ENCODE assay signal across 8 mouse cellular contexts in genomic region chr8:120633665-120634271, GRCm38 (mm10). TPM values are rescaled to one million over a fixed set of nuclear protein-coding genes. Genes with fewer than 3 reads are reported as not detected.
DNase-seq lines count a peak whose midpoint lies in the region; ATAC-seq lines count a peak whose summit lies in the region.

No protein-coding gene starts in this region.

- peaks cover 7% of the 10 kb centered on the region for H3K9me3 ChIP-seq in erythroblast, embryonic 14.5 days (ENCODE audit: control insufficient read depth, low read length)
- H3K9me3 ChIP-seq in embryonic facial prominence, embryonic 12.5 days = peaks cover 6% of the 10 kb centered on the region; the same call in 1 of the 2 replicates
- H3K9me3 ChIP-seq in midbrain, embryonic 10.5 days (replicated peaks) = peaks cover 8% of the 10 kb centered on the region; the same call in 1 of the 2 replicates

- peak overlapping the region; percentile 96 for H3K4me2 ChIP-seq in embryonic facial prominence, embryonic 12.5 days (replicated peaks)

- peak; percentile 12 for DNase-seq in CD4-positive helper T cell, adult 2 months (ENCODE audit: low read depth, low spot score)
- DNase-seq in induced T-regulatory cell, adult 2 months (ENCODE audit: low read depth) = peak; percentile 35
- peak; percentile 45 for DNase-seq in midbrain, embryonic 10.5 days (ENCODE audit: low spot score)
- DNase-seq in frontal cortex, postnatal 36 days (ENCODE audit: low spot score in 2 of 2) = no peak
- no peak for DNase-seq in frontal cortex, postnatal 25 days (ENCODE audit: low spot score in 2 of 2)

- H3K27me3 ChIP-seq in erythroblast, embryonic 14.5 days (ENCODE audit: control insufficient read depth) = peaks cover 61% of the 10 kb centered on the region
- H3K27me3 ChIP-seq in embryonic facial prominence, embryonic 12.5 days = peaks cover 25% of the 10 kb centered on the region
- peaks cover 83% of the 10 kb centered on the region for H3K27me3 ChIP-seq in midbrain, embryonic 10.5 days (ENCODE audit: low read depth, poor library complexity, severe bottlenecking)

- H3K27ac ChIP-seq in embryonic facial prominence, embryonic 12.5 days = no peak overlapping the region
- H3K27ac ChIP-seq in midbrain, embryonic 10.5 days (replicated peaks) = peak overlapping the region; percentile 77

- WGBS in embryonic facial prominence, embryonic 12.5 days = under 1% methylated on average over 44 of the region's 44 CpGs
- under 1% methylated on average over 44 of the region's 44 CpGs for WGBS in midbrain, embryonic 10.5 days

- no peaks in the 10 kb centered on the region for H3K36me3 ChIP-seq in erythroblast, embryonic 14.5 days (ENCODE audit: control insufficient read depth)
- no peaks in the 10 kb centered on the region for H3K36me3 ChIP-seq in embryonic facial prominence, embryonic 12.5 days
- H3K36me3 ChIP-seq in midbrain, embryonic 10.5 days = no peaks in the 10 kb centered on the region

- peak overlapping the region; percentile 67 for H3K9ac ChIP-seq in embryonic facial prominence, embryonic 12.5 days

- ATAC-seq in erythroblast, adult 5-6 weeks (replicated peaks; ENCODE audit: low FRiP score, poor library complexity, severe bottlenecking) = no peak
- 0 out of 2 replicates have a peak, but pooled peaks have one; percentile 52 for ATAC-seq in embryonic facial prominence, embryonic 12.5 days (ENCODE audit: insufficient number of reproducible peaks, insufficient read depth, low FRiP score, low TSS enrichment)

- H3K4me3 ChIP-seq in erythroblast, embryonic 14.5 days (replicated peaks) = peak overlapping the region; percentile 46
- peak overlapping the region; percentile 64 for H3K4me3 ChIP-seq in embryonic facial prominence, embryonic 12.5 days
- H3K4me3 ChIP-seq in midbrain, embryonic 10.5 days = peak overlapping the region; percentile 72

- H3K4me1 ChIP-seq in erythroblast, embryonic 14.5 days (ENCODE audit: control insufficient read depth) = peaks cover 11% of the 10 kb centered on the region
- H3K4me1 ChIP-seq in embryonic facial prominence, embryonic 12.5 days = peaks cover 10% of the 10 kb centered on the region; the same call in 1 of the 2 replicates
- H3K4me1 ChIP-seq in midbrain, embryonic 10.5 days = peaks cover 36% of the 10 kb centered on the region

RNA-seq across cellular contexts. Expression of gene 1190005I06Rik, which starts 13.7 kb away (rescaled TPM):
- polyA plus RNA-seq in erythroblast, embryonic 14.5 days (2012) = 0.18 and 0.20 TPM in 2 replicates
- 2.3 TPM in 1 of 2 replicates, not detected in the other for total RNA-seq in erythroblast, adult 5-6 weeks (2015; ENCODE audit: low replicate concordance)
- total RNA-seq in erythroblast, adult 5-6 weeks (2017; ENCODE audit: low replicate concordance) = 5.0 TPM in 1 of 2 replicates, not detected in the other
- 6.5 and 11.8 TPM in 2 replicates for polyA plus RNA-seq in embryonic facial prominence, embryonic 12.5 days (2016; fragmentation: Nextera tagmentation; extraction: Ambion mirVana)
- 3.9 TPM in 2 replicates for polyA plus RNA-seq in midbrain, embryonic 10.5 days (2016; fragmentation: Nextera tagmentation; extraction: Ambion mirVana)

RNA-seq across cellular contexts. Expression of gene Gm27021, which starts 34.1 kb away (rescaled TPM):
- 0.17 and 0.74 TPM in 2 replicates for polyA plus RNA-seq in erythroblast, embryonic 14.5 days (2012)
- not detected in 2 replicates for total RNA-seq in erythroblast, adult 5-6 weeks (2015; ENCODE audit: low replicate concordance)
- total RNA-seq in erythroblast, adult 5-6 weeks (2017; ENCODE audit: low replicate concordance) = not detected in 2 replicates
- polyA plus RNA-seq in embryonic facial prominence, embryonic 12.5 days (2016; fragmentation: Nextera tagmentation; extraction: Ambion mirVana) = 3.2 and 8.2 TPM in 2 replicates
- 3.1 and 3.5 TPM in 2 replicates for polyA plus RNA-seq in midbrain, embryonic 10.5 days (2016; fragmentation: Nextera tagmentation; extraction: Ambion mirVana)

RNA-seq across cellular contexts. Expression of gene Cox4i1, which starts 34.3 kb away (rescaled TPM):
- 36.9 and 50.3 TPM in 2 replicates for polyA plus RNA-seq in erythroblast, embryonic 14.5 days (2012)
- 237 and 289 TPM in 2 replicates for total RNA-seq in erythroblast, adult 5-6 weeks (2015; ENCODE audit: low replicate concordance)
- total RNA-seq in erythroblast, adult 5-6 weeks (2017; ENCODE audit: low replicate concordance) = 101 and 131 TPM in 2 replicates
- 901 and 909 TPM in 2 replicates for polyA plus RNA-seq in embryonic facial prominence, embryonic 12.5 days (2016; fragmentation: Nextera tagmentation; extraction: Ambion mirVana)
- 948 and 963 TPM in 2 replicates for polyA plus RNA-seq in midbrain, embryonic 10.5 days (2016; fragmentation: Nextera tagmentation; extraction: Ambion mirVana)

RNA-seq across cellular contexts. Expression of gene Emc8, which starts 34.6 kb away (rescaled TPM):
- polyA plus RNA-seq in erythroblast, embryonic 14.5 days (2012) = 10.8 and 13.1 TPM in 2 replicates
- total RNA-seq in erythroblast, adult 5-6 weeks (2015; ENCODE audit: low replicate concordance) = 10.9 and 16.7 TPM in 2 replicates
- total RNA-seq in erythroblast, adult 5-6 weeks (2017; ENCODE audit: low replicate concordance) = 1.8 and 33.7 TPM in 2 replicates
- 257 and 260 TPM in 2 replicates for polyA plus RNA-seq in embryonic facial prominence, embryonic 12.5 days (2016; fragmentation: Nextera tagmentation; extraction: Ambion mirVana)
- 347 and 384 TPM in 2 replicates for polyA plus RNA-seq in midbrain, embryonic 10.5 days (2016; fragmentation: Nextera tagmentation; extraction: Ambion mirVana)

RNA-seq across cellular contexts. Expression of gene Gins2, which starts 44.7 kb away (rescaled TPM):
- 8.6 and 17.1 TPM in 2 replicates for polyA plus RNA-seq in erythroblast, embryonic 14.5 days (2012)
- 13.3 and 32.0 TPM in 2 replicates for total RNA-seq in erythroblast, adult 5-6 weeks (2015; ENCODE audit: low replicate concordance)
- 4.3 and 14.3 TPM in 2 replicates for total RNA-seq in erythroblast, adult 5-6 weeks (2017; ENCODE audit: low replicate concordance)
- 109 and 115 TPM in 2 replicates for polyA plus RNA-seq in embryonic facial prominence, embryonic 12.5 days (2016; fragmentation: Nextera tagmentation; extraction: Ambion mirVana)
- polyA plus RNA-seq in midbrain, embryonic 10.5 days (2016; fragmentation: Nextera tagmentation; extraction: Ambion mirVana) = 162 and 192 TPM in 2 replicates

Comparison
In these comparisons a context has a peak if more than half of its experiments do, and no peak if none do; other contexts are left out.
1. DNase-seq: peak in CD4-positive helper T cell, adult 2 months (single experiment), induced T-regulatory cell, adult 2 months (single experiment) and midbrain, embryonic 10.5 days (single experiment); none in frontal cortex, postnatal 36 days (0 of 2) and frontal cortex, postnatal 25 days (0 of 2).
2. RNA of gene Cox4i1, which starts 34.3 kb away (polyA plus RNA-seq): 948 to 963 TPM in midbrain, embryonic 10.5 days and 901 to 909 TPM in embryonic facial prominence, embryonic 12.5 days; 36.9 to 50.3 TPM in erythroblast, embryonic 14.5 days; every median in the first group is over 10 times any median in the second.
3. Peak in every context shown above with its lines, with median percentiles within 50 percentile points of each other: H3K4me3 ChIP-seq.